Mouse (Mus musculus) hindbrain, embryonic 11.5 days (tissue): ENCODE results near the gene Fuca2. TPM values are rescaled to one million over a fixed set of nuclear protein-coding genes. Genes with fewer than 3 reads are reported as not detected.

ENCODE experiments used
- ATAC-seq: fragments of 200-750 bp; cut with Nextera tagmentation; 2 replicates; pipeline ENCODE4 v1.8.0; 2017; ENCODE audit warnings: mild to moderate bottlenecking, moderate TSS enrichment, moderate library complexity; ENCODE audit not compliant: low FRiP score
- DNase-seq: peaks from one replicate; pipeline ENCODE4 v3.0.0-alpha.2; 2015; ENCODE audit warnings: low spot score
- H3K27ac ChIP-seq: fragments of 300-500 bp; sonication (generic); 2 replicates; pipeline ENCODE4 v1.5.1; 2014; ENCODE audit warnings: mild to moderate bottlenecking, low read depth, low read length
- H3K27me3 ChIP-seq: fragments of 300-500 bp; sonication (generic); 2 replicates; pipeline ENCODE4 v1.6.1; 2014; ENCODE audit warnings: mild to moderate bottlenecking, low read length, moderate library complexity, mixed read lengths; ENCODE audit not compliant: control insufficient read depth, insufficient read depth
- H3K36me3 ChIP-seq: fragments of 300-500 bp; sonication (generic); 2 replicates; pipeline ENCODE4 v1.6.1; 2014; ENCODE audit warnings: mild to moderate bottlenecking, low read length, moderate library complexity, mixed read lengths; ENCODE audit not compliant: control insufficient read depth, insufficient read depth
- H3K4me1 ChIP-seq: fragments of 300-500 bp; sonication (generic); replicated peaks from 2 replicates; pipeline ENCODE4 v1.6.1; 2014; ENCODE audit warnings: low read length, mixed read lengths; ENCODE audit not compliant: control insufficient read depth, insufficient read depth
- H3K4me2 ChIP-seq: fragments of 300-500 bp; sonication (generic); replicated peaks from 2 replicates; pipeline ENCODE4 v1.6.1; 2014; ENCODE audit warnings: mild to moderate bottlenecking, low read depth, low read length
- H3K4me3 ChIP-seq: fragments of 300-500 bp; sonication (generic); 2 replicates; pipeline ENCODE4 v1.5.1; 2014; ENCODE audit warnings: low read depth, low read length
- H3K9ac ChIP-seq: fragments of 300-500 bp; sonication (generic); 2 replicates; pipeline ENCODE4 v1.6.1; 2014; ENCODE audit warnings: low read depth, low read length
- H3K9me3 ChIP-seq: fragments of 300-500 bp; sonication (generic); 2 replicates; pipeline ENCODE4 v1.6.1; 2016; ENCODE audit warnings: low read length; ENCODE audit not compliant: control insufficient read depth
- WGBS: fragments of 180-500 bp; shearing (Covaris S2); extraction: QIAGEN DNeasy Blood & Tissue Kit; methylation state at CpG from one replicate; pipeline ENCODE4 v1.1.7; 2014; 5-methylcytosine and 5-hydroxymethylcytosine counted together
- polyA plus RNA-seq: library from polyadenylated mRNA; unstranded; fragments of >200 nt; fragmentation: Nextera tagmentation; extraction: Ambion mirVana; gene quantifications from 2 replicates; pipeline ENCODE4 v1.2.1, GENCODE M21; 2014

Fuca2 gene
- polyA plus RNA-seq, 1 experiment from 2014 or later = 28.2 TPM

GRCm38 (mm10) chr10:13541721-13542120 is 42.4 kb downstream of the Fuca2 start:
- ATAC-seq (no peak), DNase-seq (no peak)
- H3K4me2 ChIP-seq = no peak overlapping the region
- no peaks in the 10 kb centered on the region for H3K27me3 ChIP-seq
- H3K27ac ChIP-seq = no peak overlapping the region
- no peak overlapping the region for H3K9ac ChIP-seq
- 0 out of 2 replicates have a peak, but pooled peaks cover 2% of the 10 kb centered on the region for H3K36me3 ChIP-seq
- no peak overlapping the region for H3K4me3 ChIP-seq
- no peaks in the 10 kb centered on the region for H3K9me3 ChIP-seq
- H3K4me1 ChIP-seq = no peaks in the 10 kb centered on the region
- WGBS = 95% methylated on average over 5 of the region's 5 CpGs

- Histone ChIP-seq H3K4me1 (no peaks in the 10 kb centered on the region), H3K4me3 (peak within 1 kb of the TSS; percentile 59), H3K36me3 (no peaks in the 10 kb centered on the region), H3K27ac (0 out of 2 replicates have a peak within 1 kb of the TSS, but pooled peaks have one; percentile 11), H3K9ac (peak within 1 kb of the TSS; percentile 78), H3K27me3 (no peaks in the 10 kb centered on the region), H3K9me3 (no peaks in the 10 kb centered on the region), H3K4me2 (peak within 1 kb of the TSS; percentile 33)
- peak; percentile 94 for DNase-seq
- ATAC-seq = peak; percentile 96
- WGBS = 1% methylated on average over 51 of the region's 51 CpGs
Observed at GRCm38 (mm10) chr10:13552646-13553497, 53.5 kb downstream of the Fuca2 start, which contains the start of the genes Adat2 and Pex3. Gene Adat2 (plus strand): TSS chr10:13552894. Gene Pex3 (minus strand): TSS chr10:13553142.

GRCm38 (mm10) chr10:13553498-13553985 is 54.2 kb downstream of the Fuca2 start:
- Histone ChIP-seq H3K4me3 (peak overlapping the region; percentile 59), H3K9ac (peak overlapping the region; percentile 78), H3K36me3 (no peaks in the 10 kb centered on the region), H3K4me1 (no peaks in the 10 kb centered on the region), H3K9me3 (no peaks in the 10 kb centered on the region), H3K27ac (no peak overlapping the region), H3K4me2 (peak overlapping the region; percentile 33), H3K27me3 (no peaks in the 10 kb centered on the region)
- 36% methylated on average over 10 of the region's 10 CpGs for WGBS
- DNase-seq = peak; percentile 21
- ATAC-seq = 0 out of 2 replicates have a peak, but pooled peaks have one; percentile 13

- Histone ChIP-seq H3K9ac (no peak overlapping the region), H3K4me3 (no peak overlapping the region), H3K4me2 (no peak overlapping the region), H3K4me1 (no peaks in the 10 kb centered on the region), H3K9me3 (no peaks in the 10 kb centered on the region), H3K27me3 (no peaks in the 10 kb centered on the region), H3K27ac (no peak overlapping the region), H3K36me3 (no peaks in the 10 kb centered on the region)
- no peak for ATAC-seq
- no peak for DNase-seq
- 96% methylated on average over 1 of the region's 1 CpGs for WGBS
Observed at GRCm38 (mm10) chr10:13554316-13554715, 55.0 kb downstream of the Fuca2 start.

GRCm38 (mm10) chr10:13560014-13560674 is 60.8 kb downstream of the Fuca2 start:
- no peaks in the 10 kb centered on the region for H3K36me3 ChIP-seq
- H3K9me3 ChIP-seq = no peaks in the 10 kb centered on the region
- 95% methylated on average over 13 of the region's 13 CpGs for WGBS
- no peak for ATAC-seq
- no peak overlapping the region for H3K9ac ChIP-seq
- no peak overlapping the region for H3K4me2 ChIP-seq
- no peak overlapping the region for H3K27ac ChIP-seq
- no peak for DNase-seq
- H3K4me3 ChIP-seq = no peak overlapping the region
- no peaks in the 10 kb centered on the region for H3K4me1 ChIP-seq
- no peaks in the 10 kb centered on the region for H3K27me3 ChIP-seq

- Histone ChIP-seq H3K4me2 (no peak overlapping the region), H3K27me3 (no peaks in the 10 kb centered on the region), H3K9ac (no peak overlapping the region), H3K4me1 (no peaks in the 10 kb centered on the region), H3K36me3 (no peaks in the 10 kb centered on the region), H3K27ac (no peak overlapping the region), H3K9me3 (no peaks in the 10 kb centered on the region), H3K4me3 (no peak overlapping the region)
- ATAC-seq (peak; percentile 78), DNase-seq (peak; percentile 81)
- WGBS = 27% methylated on average over 24 of the region's 24 CpGs
Observed at GRCm38 (mm10) chr10:13564364-13565079, 65.2 kb downstream of the Fuca2 start.

- WGBS = 71% methylated on average over 8 of the region's 8 CpGs
- no peak for DNase-seq
Observed at GRCm38 (mm10) chr10:13565080-13565448, 65.7 kb downstream of the Fuca2 start.

GRCm38 (mm10) chr10:13566393-13566792 is 67.1 kb downstream of the Fuca2 start:
- Histone ChIP-seq H3K27ac (no peak overlapping the region), H3K36me3 (no peaks in the 10 kb centered on the region), H3K4me3 (no peak overlapping the region), H3K4me2 (no peak overlapping the region), H3K4me1 (no peaks in the 10 kb centered on the region), H3K27me3 (no peaks in the 10 kb centered on the region), H3K9ac (no peak overlapping the region), H3K9me3 (no peaks in the 10 kb centered on the region)
- DNase-seq (no peak), ATAC-seq (no peak)
- WGBS = 76% methylated on average over 13 of the region's 13 CpGs

More at GRCm38 (mm10) chr10:13565080-13565448, 65.7 kb downstream of the Fuca2 start:
- Histone ChIP-seq H3K27me3 (no peaks in the 10 kb centered on the region), H3K9me3 (no peaks in the 10 kb centered on the region), H3K4me1 (no peaks in the 10 kb centered on the region), H3K4me3 (no peak overlapping the region), H3K36me3 (no peaks in the 10 kb centered on the region), H3K4me2 (no peak overlapping the region), H3K9ac (no peak overlapping the region), H3K27ac (no peak overlapping the region)
- ATAC-seq = no peak
